Mouse (Mus musculus) limb, embryonic 10.5 days (tissue): Measurements from ENCODE around the gene Zfp3. TPM values are rescaled to one million over a fixed set of nuclear protein-coding genes. Genes with fewer than 3 reads are reported as not detected.
"Not testable (repeated sequence)": the region's sequence is repeated elsewhere in the genome, so short reads cannot be mapped to it uniquely, and the experiment has no call there.

Experiments
- DNase-seq: peaks from one replicate; pipeline ENCODE4 v3.0.0-alpha.2; 2017; ENCODE audit warnings: low spot score
- H3K27ac ChIP-seq: fragments of 300-500 bp; sonication (generic); 2 replicates; pipeline ENCODE4 v1.5.1; 2016; ENCODE audit warnings: mild to moderate bottlenecking
- H3K27me3 ChIP-seq: fragments of 300-500 bp; sonication (generic); 2 replicates; pipeline ENCODE4 v1.6.1; 2016; ENCODE audit warnings: low read depth, mild to moderate bottlenecking; ENCODE audit not compliant: poor library complexity, severe bottlenecking
- H3K36me3 ChIP-seq: fragments of 300-500 bp; sonication (generic); 2 replicates; pipeline ENCODE4 v1.6.1; 2016; ENCODE audit warnings: mild to moderate bottlenecking, moderate library complexity
- H3K4me1 ChIP-seq: fragments of 300-500 bp; sonication (generic); 2 replicates; pipeline ENCODE4 v1.6.1; 2016
- H3K4me3 ChIP-seq: fragments of 300-500 bp; sonication (generic); 2 replicates; pipeline ENCODE4 v1.5.1; 2016; ENCODE audit warnings: mild to moderate bottlenecking, moderate library complexity
- H3K9me3 ChIP-seq: fragments of 300-500 bp; sonication (generic); replicated peaks from 2 replicates; pipeline ENCODE4 v1.6.1; 2016; ENCODE audit warnings: mild to moderate bottlenecking
- WGBS: fragments of 180-500 bp; shearing (Covaris S2); methylation state at CpG from one replicate; pipeline ENCODE4 v1.1.7; 2016; 5-methylcytosine and 5-hydroxymethylcytosine counted together
- polyA plus RNA-seq: library from polyadenylated mRNA; unstranded; fragments of >200 nt; fragmentation: Nextera tagmentation; extraction: Ambion mirVana; gene quantifications from 2 replicates; pipeline ENCODE4 v1.2.1, GENCODE M21; 2016

Zfp3 gene
- polyA plus RNA-seq, 1 experiment from 2014 or later = 5.1 TPM

- Histone ChIP-seq H3K9me3 (no peaks in the 10 kb centered on the region), H3K4me1 (peaks cover 21% of the 10 kb centered on the region), H3K4me3 (no peak overlapping the region), H3K27me3 (no peaks in the 10 kb centered on the region), H3K36me3 (0 out of 2 replicates have a peak, but pooled peaks cover 6% of the 10 kb centered on the region), H3K27ac (no peak overlapping the region)
- DNase-seq = no peak
- WGBS = 83% methylated on average over 16 of the region's 16 CpGs
Measured at GRCm38 (mm10) chr11:70765776-70766445, 1.9 kb downstream of the Zfp3 start.

DNA sequence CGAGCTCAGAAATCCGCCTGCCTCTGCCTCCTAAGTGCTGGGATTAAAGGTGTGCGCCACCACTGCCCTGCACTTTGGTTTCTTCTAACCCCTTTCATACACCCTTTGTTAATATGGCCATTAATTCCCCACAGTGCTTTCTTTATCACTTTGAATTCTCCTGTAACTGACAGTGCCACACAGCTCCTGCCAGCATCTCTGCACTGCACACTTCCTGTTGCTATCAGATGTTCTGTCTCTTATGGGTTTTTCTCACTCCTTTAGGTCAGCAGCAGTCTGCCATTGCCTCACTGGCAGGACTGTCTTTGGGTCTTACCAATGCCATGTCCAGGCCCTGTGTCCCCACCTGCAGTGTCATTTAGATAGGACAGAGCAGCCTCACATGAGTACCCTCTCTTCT, 6.8 kb downstream of the Zfp3 start:
- DNase-seq = no peak
- Histone ChIP-seq H3K9me3 (no peaks in the 10 kb centered on the region), H3K4me3 (no peak overlapping the region), H3K27me3 (no peaks in the 10 kb centered on the region), H3K4me1 (peaks cover 3% of the 10 kb centered on the region; the same call in 1 of the 2 replicates), H3K27ac (no peak overlapping the region), H3K36me3 (peaks cover 29% of the 10 kb centered on the region)
- 91% methylated on average over 3 of the region's 3 CpGs for WGBS

DNA sequence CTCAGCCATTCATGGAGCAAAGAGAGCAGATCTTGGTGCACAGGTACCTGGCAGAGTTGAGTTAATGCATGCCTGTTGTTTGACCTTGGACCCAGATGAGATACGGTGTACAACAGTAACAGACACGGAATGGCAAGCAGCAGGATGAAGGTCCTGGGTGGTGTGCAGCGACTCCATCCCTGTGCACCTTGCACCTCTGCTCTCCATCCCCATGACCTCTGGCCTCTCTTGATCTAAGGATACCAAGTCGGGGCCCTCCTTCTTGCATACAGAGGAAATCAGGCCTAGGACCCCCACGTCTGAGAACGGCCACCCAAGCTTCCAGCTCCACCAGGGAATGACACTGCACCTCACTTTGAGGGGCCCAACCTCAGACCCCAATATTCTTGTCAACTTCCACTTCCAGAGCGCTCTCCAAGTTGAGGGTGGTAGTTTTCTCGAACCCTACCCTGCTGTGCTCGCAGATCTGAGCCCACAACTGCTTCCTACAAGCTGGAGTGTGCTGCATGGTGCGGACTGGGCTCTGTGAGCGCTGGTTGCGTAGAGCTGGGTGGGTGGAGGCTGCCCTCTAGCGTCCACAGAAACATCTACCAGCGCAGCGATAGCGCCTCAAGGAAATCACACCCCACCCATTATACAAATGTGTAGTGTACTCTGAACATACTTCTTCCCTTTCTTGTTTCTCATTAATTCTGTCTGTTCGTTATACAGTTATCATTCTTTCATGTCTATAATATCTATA, 13.0 kb downstream of the Zfp3 start:
- 29% methylated on average over 17 of the region's 17 CpGs for WGBS
- H3K9me3 ChIP-seq = no peaks in the 10 kb centered on the region
- H3K4me3 ChIP-seq = no peak overlapping the region
- peaks cover 12% of the 10 kb centered on the region for H3K36me3 ChIP-seq
- H3K27me3 ChIP-seq = no peaks in the 10 kb centered on the region
- DNase-seq = peak; percentile 81
- H3K27ac ChIP-seq = no peak overlapping the region
- peaks cover 6% of the 10 kb centered on the region; the same call in 1 of the 2 replicates for H3K4me1 ChIP-seq

DNA sequence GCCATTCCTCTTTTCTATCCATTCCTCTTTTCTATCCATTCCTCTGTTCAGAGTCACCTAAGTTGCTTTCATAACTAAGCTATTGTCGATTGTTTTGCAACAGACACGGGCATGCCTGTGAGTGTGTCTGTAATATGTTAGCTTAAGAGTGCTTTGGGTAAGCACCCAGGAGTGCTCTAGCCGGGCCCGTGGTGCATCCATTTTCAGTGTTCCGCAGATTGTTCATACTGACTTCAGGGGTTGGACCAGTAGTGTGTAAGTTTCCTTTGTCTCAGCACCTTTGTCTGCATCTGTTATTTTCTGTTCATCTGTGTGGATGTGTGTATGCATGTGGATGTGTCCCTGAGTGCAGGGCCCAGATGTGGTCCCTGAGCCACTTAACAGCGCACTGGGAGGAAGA, 13.6 kb downstream of the Zfp3 start:
- no peak overlapping the region for H3K27ac ChIP-seq
- WGBS = 70% methylated on average over 6 of the region's 6 CpGs
- no peaks in the 10 kb centered on the region for H3K27me3 ChIP-seq
- H3K4me1 ChIP-seq = peaks cover 6% of the 10 kb centered on the region; the same call in 1 of the 2 replicates
- no peaks in the 10 kb centered on the region for H3K9me3 ChIP-seq
- DNase-seq = no peak
- no peak overlapping the region for H3K4me3 ChIP-seq
- peaks cover 6% of the 10 kb centered on the region; the same call in 1 of the 2 replicates for H3K36me3 ChIP-seq

GRCm38 (mm10) chr11:70778058-70778457, 14.0 kb downstream of the Zfp3 start:
- 29% methylated on average over 6 of the region's 6 CpGs for WGBS
- DNase-seq = not testable (repeated sequence)

DNA sequence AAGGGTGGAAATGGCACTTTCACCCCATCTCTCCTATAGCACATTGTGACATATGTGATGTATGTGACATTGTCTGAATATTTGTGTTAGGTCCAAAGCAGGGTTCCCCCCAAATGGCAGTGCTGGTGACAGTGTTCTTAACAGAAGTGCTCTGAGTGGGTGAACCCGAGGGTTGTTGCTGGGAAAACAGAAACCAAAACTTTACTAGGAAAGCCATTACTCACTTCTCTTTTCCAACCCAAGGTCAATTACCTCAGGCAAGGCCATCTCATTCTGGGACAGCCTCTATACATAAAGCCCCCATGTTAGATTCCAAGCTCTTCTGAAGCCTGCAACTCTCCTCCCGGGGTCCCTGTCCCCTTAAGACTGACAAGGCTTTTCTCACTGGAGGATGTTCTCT, 21.9 kb downstream of the Zfp3 start:
- WGBS = 70% methylated on average over 2 of the region's 2 CpGs
- no peak for DNase-seq

More at GRCm38 (mm10) chr11:70778058-70778457, 14.0 kb downstream of the Zfp3 start:
- H3K27ac ChIP-seq, H3K4me3 ChIP-seq, H3K36me3 ChIP-seq, H3K27me3 ChIP-seq, H3K9me3 ChIP-seq, H3K4me1 ChIP-seq: not testable (repeated sequence)

DNA sequence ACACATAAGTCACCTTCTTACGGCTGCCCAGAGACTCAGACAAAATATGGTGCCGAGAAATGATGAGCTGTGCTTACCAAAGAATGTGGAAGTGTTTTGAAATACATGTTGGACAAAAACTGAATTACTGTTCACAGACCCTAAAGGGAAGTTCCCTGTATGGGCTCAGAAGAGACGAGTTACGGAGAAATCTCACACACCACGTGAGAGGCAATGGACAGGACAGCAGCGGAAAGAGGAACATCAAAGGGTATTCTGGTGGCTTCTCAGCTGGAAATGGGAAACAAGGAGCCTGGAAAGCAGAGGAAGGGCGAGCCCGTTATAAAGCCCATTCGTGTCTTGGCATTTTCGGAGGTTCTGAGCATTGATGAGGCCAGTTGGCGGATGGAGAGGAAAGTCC, 23.0 kb downstream of the Zfp3 start:
- DNase-seq = no peak
- Histone ChIP-seq H3K4me1 (no peaks in the 10 kb centered on the region), H3K27me3 (no peaks in the 10 kb centered on the region), H3K36me3 (no peaks in the 10 kb centered on the region), H3K27ac (no peak overlapping the region), H3K4me3 (no peak overlapping the region), H3K9me3 (no peaks in the 10 kb centered on the region)
- WGBS = 72% methylated on average over 11 of the region's 11 CpGs

More for the DNA sequence above, 21.9 kb downstream of the Zfp3 start:
- no peaks in the 10 kb centered on the region for H3K4me1 ChIP-seq
- no peaks in the 10 kb centered on the region for H3K36me3 ChIP-seq
- no peak overlapping the region for H3K27ac ChIP-seq
- no peaks in the 10 kb centered on the region for H3K9me3 ChIP-seq
- H3K4me3 ChIP-seq = no peak overlapping the region
- no peaks in the 10 kb centered on the region for H3K27me3 ChIP-seq

GRCm38 (mm10) chr11:70788972-70789655, 25.1 kb downstream of the Zfp3 start:
- Histone ChIP-seq H3K36me3 (no peaks in the 10 kb centered on the region), H3K4me1 (no peaks in the 10 kb centered on the region), H3K27ac (no peak overlapping the region), H3K27me3 (no peaks in the 10 kb centered on the region), H3K4me3 (no peak overlapping the region), H3K9me3 (no peaks in the 10 kb centered on the region)
- DNase-seq = no peak
- 92% methylated on average over 10 of the region's 10 CpGs for WGBS

- 85% methylated on average over 2 of the region's 2 CpGs for WGBS
- no peak for DNase-seq
- Histone ChIP-seq H3K4me3 (no peak overlapping the region), H3K36me3 (no peaks in the 10 kb centered on the region), H3K4me1 (no peaks in the 10 kb centered on the region), H3K27ac (no peak overlapping the region), H3K9me3 (no peaks in the 10 kb centered on the region), H3K27me3 (no peaks in the 10 kb centered on the region)
Measured at GRCm38 (mm10) chr11:70790426-70790825, 26.4 kb downstream of the Zfp3 start.

- Histone ChIP-seq H3K9me3 (no peaks in the 10 kb centered on the region), H3K4me1 (no peaks in the 10 kb centered on the region), H3K4me3 (no peak overlapping the region), H3K27ac (no peak overlapping the region), H3K27me3 (no peaks in the 10 kb centered on the region), H3K36me3 (no peaks in the 10 kb centered on the region)
- 74% methylated on average over 7 of the region's 7 CpGs for WGBS
- no peak for DNase-seq
Measured at GRCm38 (mm10) chr11:70790874-70791551, 27.0 kb downstream of the Zfp3 start.

DNA sequence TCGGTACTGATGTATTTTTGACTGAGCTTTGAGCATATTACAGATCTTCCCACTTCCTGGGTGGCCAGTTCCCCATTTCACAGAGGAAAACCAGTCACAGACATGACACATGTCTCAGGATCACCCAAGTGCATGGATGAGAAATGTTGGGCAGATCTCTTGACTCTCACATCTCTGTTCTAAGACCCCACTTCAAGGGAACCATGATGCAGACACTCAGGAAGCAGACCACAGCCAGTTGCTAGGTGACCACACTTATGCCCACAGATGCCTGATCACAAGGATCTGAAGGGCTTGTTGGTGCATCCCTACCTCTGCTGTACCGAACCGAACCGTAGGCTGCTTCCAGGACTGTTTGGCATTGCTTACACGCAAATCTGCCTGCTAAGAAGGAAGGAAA, 27.7 kb downstream of the Zfp3 start:
- WGBS = 88% methylated on average over 5 of the region's 5 CpGs
- H3K9me3 ChIP-seq = no peaks in the 10 kb centered on the region
- no peak for DNase-seq
- H3K27me3 ChIP-seq = no peaks in the 10 kb centered on the region
- H3K4me3 ChIP-seq = no peak overlapping the region
- H3K4me1 ChIP-seq = no peaks in the 10 kb centered on the region
- no peaks in the 10 kb centered on the region for H3K36me3 ChIP-seq
- no peak overlapping the region for H3K27ac ChIP-seq

- no peaks in the 10 kb centered on the region for H3K9me3 ChIP-seq
- no peak overlapping the region for H3K27ac ChIP-seq
- H3K4me3 ChIP-seq = no peak overlapping the region
- H3K4me1 ChIP-seq = no peaks in the 10 kb centered on the region
- DNase-seq = no peak
- no peaks in the 10 kb centered on the region for H3K36me3 ChIP-seq
- 97% methylated on average over 1 of the region's 1 CpGs for WGBS
- H3K27me3 ChIP-seq = no peaks in the 10 kb centered on the region
Measured at GRCm38 (mm10) chr11:70792409-70792808, 28.4 kb downstream of the Zfp3 start.
